Mouse (Mus musculus) right cerebral cortex, postnatal 25 days (tissue): ENCODE results near the gene Camk1.
"Not testable (repeated sequence)": the region's sequence is repeated elsewhere in the genome, so short reads cannot be mapped to it uniquely, and the experiment has no call there.

Experiments used
- DNase-seq: peaks from one replicate; pipeline ENCODE4 v3.0.0; 2022

Gene Camk1

GRCm38 (mm10) chr6:113353696-113354095, 9.9 kb upstream of the Camk1 start:
- no peak for DNase-seq

GRCm38 (mm10) chr6:113352820-113353219, 9.0 kb upstream of the Camk1 start:
- no peak for DNase-seq

- no peak for DNase-seq
These were observed 7.9 kb upstream of the Camk1 start for GRCm38 (mm10) chr6:113351653-113352052.

- no peak for DNase-seq
These were observed 7.4 kb upstream of the Camk1 start for GRCm38 (mm10) chr6:113351161-113351560.

- no peak for DNase-seq
These were observed 6.8 kb upstream of the Camk1 start for GRCm38 (mm10) chr6:113350538-113350937.

GRCm38 (mm10) chr6:113346897-113347296, 3.1 kb upstream of the Camk1 start:
- DNase-seq: no peak

GRCm38 (mm10) chr6:113344321-113344720, 537 bp upstream of the Camk1 start:
- DNase-seq: no peak

- DNase-seq: peak; percentile 29
These were observed 1.5 kb downstream of the Camk1 start for GRCm38 (mm10) chr6:113342297-113342696.

GRCm38 (mm10) chr6:113341574-113341973, 2.2 kb downstream of the Camk1 start:
- peak; percentile 27 for DNase-seq

GRCm38 (mm10) chr6:113336852-113337620, 6.7 kb downstream of the Camk1 start:
- DNase-seq: no peak

GRCm38 (mm10) chr6:113334216-113334615, 9.6 kb downstream of the Camk1 start:
- DNase-seq: no peak

GRCm38 (mm10) chr6:113333137-113333950, 10.4 kb downstream of the Camk1 start:
- peak; percentile 51 for DNase-seq

GRCm38 (mm10) chr6:113332734-113333133, 11.1 kb downstream of the Camk1 start:
- DNase-seq: not testable (repeated sequence)

- DNase-seq: no peak
These were observed 12.1 kb downstream of the Camk1 start for GRCm38 (mm10) chr6:113331721-113332120.

GRCm38 (mm10) chr6:113330547-113330946, 13.2 kb downstream of the Camk1 start:
- no peak for DNase-seq

GRCm38 (mm10) chr6:113329396-113329795, 14.4 kb downstream of the Camk1 start:
- no peak for DNase-seq

GRCm38 (mm10) chr6:113326533-113327315, 17.1 kb downstream of the Camk1 start, which contains the start of gene Ogg1:
Gene Ogg1 (plus strand): TSS chr6:113326972.
- peak; percentile 98 for DNase-seq

GRCm38 (mm10) chr6:113315972-113316371, 27.8 kb downstream of the Camk1 start:
- no peak for DNase-seq

- no peak for DNase-seq
These were observed 35.6 kb downstream of the Camk1 start for GRCm38 (mm10) chr6:113308141-113308540.

- DNase-seq: peak; percentile 32
These were observed 36.2 kb downstream of the Camk1 start for GRCm38 (mm10) chr6:113307481-113308121.

GRCm38 (mm10) chr6:113306986-113307349, 36.8 kb downstream of the Camk1 start, which contains the start of gene Brpf1:
Gene Brpf1 (plus strand): TSS chr6:113307137.
- DNase-seq: no peak

- peak; percentile 100 for DNase-seq
These were observed 37.3 kb downstream of the Camk1 start for GRCm38 (mm10) chr6:113306322-113306985.
